Mouse (Mus musculus) adrenal gland, adult 8-10 months (tissue): ENCODE measurements at regions not wholly inside any gene's neighbourhood (a gene's known extent, or its start where the extent isn't known, plus 50 kb on each side); places are given as distances from the start of the nearest gene placed in this dataset.

Experiments
- DNase-seq: peaks from one replicate; pipeline ENCODE4 v3.0.0; 2022

- no peak for DNase-seq
Observed at GRCm38 (mm10) chr14:58492118-58492517, 421.8 kb downstream of the Fgf9 start.

- no peak for DNase-seq
Observed at GRCm38 (mm10) chr14:58488803-58489202, 418.5 kb downstream of the Fgf9 start.

DNA sequence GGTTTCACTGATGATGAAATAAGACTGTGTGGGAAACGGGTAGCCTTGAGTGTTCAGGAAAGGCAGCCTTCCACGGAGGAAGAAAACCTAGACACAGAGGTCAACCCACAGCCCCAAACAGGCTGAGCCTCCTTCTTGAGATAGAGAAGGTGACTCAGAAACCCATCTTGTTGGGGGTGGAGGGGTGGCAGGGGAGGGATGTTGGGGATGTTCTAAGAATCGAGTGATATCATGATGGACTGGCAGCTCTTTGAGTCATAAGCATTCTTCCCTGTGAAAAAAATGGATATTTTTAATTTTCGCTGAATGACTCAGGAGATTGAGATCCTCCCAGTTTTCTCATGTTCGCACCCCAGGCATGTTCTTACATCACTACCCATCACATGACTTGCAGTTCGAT lies 417.5 kb downstream of the Fgf9 start:
- DNase-seq = no peak

DNA sequence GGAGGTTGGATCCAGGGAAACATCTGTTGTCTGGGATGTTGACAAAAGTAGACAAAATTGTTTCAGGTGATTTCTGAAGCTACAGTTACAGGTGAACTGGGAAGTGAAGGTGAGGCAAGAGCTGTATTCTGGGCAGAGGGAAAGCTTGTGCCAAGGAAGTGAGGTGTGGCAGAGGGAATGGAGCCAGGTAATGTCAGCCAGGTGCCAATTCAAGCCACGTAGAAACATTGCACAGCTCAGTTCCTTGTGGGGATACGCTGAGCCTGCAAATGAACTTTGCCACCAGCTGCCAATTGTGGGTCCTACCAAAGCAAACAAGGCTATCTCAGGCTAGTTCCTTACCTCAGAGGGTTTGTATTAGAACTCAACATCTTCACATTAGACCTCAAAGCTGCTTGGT lies 410.1 kb downstream of the Fgf9 start:
- no peak for DNase-seq

DNA sequence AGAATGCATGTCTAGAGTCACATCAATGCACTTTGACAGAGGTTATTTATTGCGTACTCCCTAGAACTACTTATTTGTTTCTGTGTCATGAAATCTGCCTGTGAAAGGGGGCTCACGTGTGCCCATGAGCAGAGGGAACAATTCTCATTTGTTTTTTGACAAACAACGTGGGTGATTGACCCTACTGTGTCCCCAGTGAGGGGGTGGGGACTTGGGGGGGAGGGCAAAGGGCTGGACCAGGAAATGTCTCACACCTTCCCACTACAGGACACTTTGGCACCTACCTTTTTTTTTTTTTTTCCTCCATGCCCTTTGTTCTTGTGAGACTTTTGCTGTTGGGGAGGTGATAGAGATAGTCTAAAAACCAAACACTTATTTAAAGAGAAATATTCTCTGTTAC lies 400.3 kb downstream of the Fgf9 start:
- DNase-seq = no peak

DNA sequence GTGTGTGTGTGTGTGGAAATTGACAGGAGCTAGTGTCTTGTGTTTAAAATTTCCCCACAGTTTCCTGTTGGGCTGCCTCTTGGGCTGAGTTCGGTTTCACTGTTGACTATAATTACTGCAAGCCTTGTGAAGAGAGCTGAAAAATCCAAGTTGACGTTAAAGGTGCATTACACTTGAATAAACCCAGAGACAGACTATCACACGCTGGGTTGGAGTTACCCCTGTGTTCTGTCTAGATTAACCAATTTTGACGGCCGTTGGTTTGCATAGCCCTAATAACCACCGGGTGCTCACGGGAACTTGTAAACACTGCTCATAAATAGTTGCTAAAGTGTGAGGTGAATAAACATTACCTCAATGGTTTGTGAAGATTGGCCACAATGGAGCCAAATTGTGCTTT lies 398.1 kb downstream of the Fgf9 start:
- no peak for DNase-seq

GRCm38 (mm10) chr14:58467856-58468255 lies 397.5 kb downstream of the Fgf9 start:
- DNase-seq = no peak

- DNase-seq = no peak
Observed at GRCm38 (mm10) chr14:58446776-58447354, 376.5 kb downstream of the Fgf9 start.

DNA sequence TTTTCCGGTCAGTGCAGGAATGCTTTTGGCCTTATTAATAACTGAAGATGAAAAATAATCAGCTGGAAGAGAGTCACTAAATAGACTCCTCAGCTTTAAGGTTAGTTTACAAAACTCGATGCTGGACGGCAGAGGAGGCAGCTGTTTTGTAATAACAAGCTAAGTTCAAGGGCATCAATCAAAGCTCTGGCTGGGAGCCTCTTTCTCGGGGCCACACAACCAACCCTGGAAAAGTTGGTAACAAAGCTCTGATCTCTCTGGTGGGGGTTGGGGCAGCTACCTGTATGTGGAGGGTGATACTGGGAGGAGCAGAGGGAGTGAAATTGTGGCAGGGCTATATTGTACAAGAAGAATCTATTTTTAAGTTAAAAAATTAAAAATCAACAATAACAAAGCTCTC lies 374.1 kb downstream of the Fgf9 start:
- peak; percentile 62 for DNase-seq

DNA sequence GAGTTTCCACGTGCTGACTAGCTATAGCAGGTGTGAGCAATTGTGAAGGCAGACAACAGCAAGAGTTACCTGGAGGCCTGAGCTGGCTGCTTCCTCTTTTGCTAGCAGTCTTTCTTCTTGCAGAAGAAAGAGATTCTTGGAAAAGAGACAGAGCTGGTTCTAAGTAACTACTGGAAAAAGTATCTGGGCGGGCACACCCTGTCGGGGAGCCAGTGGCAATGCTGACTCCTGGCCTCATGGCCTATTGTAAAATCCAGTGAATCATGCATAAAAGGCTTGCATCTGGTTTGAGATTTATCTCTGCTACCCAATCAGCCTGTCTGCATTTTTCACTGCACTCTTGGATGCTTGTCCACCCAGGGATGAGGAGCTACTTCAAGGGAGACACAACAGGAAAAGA lies 372.2 kb downstream of the Fgf9 start:
- DNase-seq = peak; percentile 65

GRCm38 (mm10) chr14:58439963-58440362 lies 369.6 kb downstream of the Fgf9 start:
- no peak for DNase-seq

DNA sequence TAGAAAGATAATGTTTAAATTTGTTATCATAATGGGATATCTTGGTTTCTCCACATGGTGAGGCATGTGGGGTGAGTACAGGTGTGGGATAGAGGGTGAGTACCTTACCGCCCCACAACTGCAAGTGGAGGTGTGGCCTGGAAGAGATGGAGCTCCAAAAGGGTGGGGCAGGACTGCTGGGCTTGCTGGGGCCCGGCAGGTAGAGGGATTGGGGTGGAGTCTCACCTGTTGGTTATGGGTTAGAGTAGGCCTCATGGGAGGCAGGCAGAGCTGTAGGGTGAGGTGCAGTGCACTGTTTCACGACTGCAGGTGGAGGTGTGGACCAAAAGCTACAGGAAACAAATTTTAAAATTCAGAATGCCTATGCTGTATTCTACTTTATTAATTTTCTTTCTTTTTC lies 365.7 kb downstream of the Fgf9 start:
- no peak for DNase-seq

DNA sequence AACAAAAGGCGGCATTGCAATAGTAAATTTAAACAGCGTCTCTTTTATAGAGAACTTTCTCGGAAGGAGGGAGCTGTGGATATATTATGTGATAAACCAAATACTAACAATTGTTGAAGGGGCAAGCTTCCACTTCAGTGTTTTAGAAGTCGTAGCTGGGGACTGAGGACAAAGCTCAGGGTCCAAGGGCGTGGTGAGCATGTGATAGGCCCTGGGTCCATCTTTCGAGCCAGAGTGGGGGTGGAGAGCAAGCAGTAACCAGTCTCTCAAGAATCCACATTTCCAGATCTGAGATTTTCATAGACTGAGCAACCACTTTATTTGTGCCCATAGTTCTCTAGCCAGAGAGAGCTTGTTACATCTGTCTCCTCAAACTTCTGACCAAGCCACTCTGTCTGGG lies 356.1 kb downstream of the Fgf9 start:
- DNase-seq = no peak

DNA sequence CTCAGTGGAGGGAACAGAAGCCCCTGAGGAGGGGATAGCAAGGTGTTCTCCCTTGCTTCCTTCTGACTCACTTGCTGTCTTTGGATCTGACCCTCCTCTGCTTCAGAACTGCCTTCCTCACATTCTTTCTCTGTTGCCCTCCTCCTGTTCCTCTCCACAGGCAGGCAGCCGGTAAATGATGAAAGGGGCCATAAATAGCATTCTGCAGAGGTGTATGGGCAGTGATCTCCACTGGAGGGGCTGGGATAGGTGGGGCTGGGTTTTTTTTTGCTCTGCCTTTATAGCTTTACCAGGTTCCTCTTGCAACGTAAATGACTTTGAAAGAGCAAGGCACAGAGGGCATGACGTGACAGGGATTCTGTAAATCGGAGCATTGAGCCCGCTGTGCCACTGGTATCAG lies 351.6 kb downstream of the Fgf9 start:
- no peak for DNase-seq

DNA sequence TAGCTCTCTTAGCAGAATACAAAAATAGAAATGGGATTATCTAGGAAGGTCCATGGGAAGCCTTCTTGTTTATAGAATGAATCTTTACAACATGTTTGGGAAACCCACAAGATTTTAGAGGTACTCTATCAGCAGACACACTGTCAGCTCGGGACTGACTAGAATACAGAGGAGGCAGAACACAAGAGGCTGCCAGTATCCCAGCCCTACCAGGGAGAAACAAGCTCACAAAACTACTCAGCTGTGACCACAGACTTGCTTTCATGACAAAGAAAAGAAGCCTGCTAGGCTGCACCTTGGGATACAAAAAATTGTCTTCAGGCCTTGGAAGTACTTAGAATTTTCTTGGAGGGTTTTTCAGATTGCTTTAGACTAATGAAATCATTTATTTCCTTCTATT lies 347.2 kb downstream of the Fgf9 start:
- no peak for DNase-seq

GRCm38 (mm10) chr14:58392055-58392726 lies 321.8 kb downstream of the Fgf9 start:
- DNase-seq = no peak

- DNase-seq = no peak
Observed at GRCm38 (mm10) chr14:58390741-58391140, 320.4 kb downstream of the Fgf9 start.

DNA sequence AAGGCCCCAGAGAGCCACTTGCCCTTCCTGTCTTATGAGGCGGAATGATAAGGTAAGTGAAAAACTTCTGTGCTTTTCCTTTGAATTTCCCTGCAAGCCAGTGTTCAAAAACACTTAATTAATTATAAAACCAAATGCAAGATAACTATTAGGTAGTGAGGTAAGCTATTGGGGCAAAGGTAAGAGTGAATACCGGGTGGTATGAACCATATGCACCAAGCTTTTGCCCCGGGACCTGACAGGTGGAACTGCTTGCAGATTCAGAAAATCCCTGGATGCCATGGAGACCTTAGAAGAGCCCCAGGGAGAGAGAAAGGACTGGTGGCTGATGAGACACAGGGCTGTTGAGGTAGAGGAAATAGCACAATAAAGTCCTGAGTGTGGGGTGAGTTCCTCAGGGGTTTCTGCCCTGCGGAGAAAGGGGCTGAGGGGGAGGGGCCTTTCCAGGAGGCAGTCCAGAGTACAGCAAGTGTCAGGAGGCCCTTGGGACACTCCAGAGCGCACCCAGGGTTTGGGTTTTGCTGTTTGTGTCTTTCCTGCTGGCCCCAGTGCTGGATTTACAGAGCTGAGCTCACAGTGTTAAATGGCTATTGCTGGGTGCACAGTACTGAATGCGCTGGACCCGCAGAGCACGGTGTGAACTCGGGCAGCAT lies 317.1 kb downstream of the Fgf9 start:
- DNase-seq = no peak

DNA sequence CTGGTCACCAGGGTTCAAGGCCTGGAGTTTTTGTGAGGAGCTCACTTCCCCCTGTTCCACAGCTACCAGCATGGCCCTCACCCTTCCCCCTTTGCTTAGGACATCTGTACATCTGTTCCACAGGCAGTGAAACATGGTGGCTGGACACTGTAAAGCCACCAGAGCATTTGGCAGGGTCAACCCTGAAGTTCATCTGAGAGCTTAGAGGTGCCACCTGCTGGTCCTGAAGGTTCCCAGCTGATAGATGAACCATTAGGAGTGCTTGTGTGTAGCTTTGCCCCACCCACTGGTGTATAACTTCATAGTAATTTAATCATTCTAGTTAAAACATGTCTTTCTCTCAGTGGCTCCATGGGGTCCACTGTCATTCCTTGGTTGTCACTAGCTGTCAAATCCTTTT lies 304.7 kb downstream of the Fgf9 start:
- DNase-seq = peak; percentile 12

DNA sequence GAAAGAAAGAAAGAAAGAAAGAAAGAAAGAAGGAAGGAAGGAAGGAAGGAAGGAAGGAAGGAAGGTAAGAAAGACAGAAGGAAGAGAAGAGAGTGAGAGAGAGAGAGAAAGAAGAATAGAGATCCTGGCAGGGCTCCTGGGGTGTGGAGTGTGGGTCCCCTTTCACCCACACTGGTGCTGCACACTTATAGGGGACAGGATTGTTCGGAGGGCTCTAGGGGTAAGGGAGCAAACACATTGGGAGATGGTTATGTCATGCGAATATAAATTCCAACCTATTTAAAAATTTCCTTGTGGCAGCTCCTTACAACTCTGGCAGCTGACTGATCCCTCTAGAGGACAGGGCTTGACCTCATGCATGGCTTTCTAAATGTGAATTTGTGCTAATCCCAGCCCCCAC lies 286.5 kb downstream of the Fgf9 start:
- no peak for DNase-seq

- DNase-seq = no peak
Observed at GRCm38 (mm10) chr14:58352986-58353385, 282.6 kb downstream of the Fgf9 start.

GRCm38 (mm10) chr14:58336148-58336547 lies 265.8 kb downstream of the Fgf9 start:
- no peak for DNase-seq

DNA sequence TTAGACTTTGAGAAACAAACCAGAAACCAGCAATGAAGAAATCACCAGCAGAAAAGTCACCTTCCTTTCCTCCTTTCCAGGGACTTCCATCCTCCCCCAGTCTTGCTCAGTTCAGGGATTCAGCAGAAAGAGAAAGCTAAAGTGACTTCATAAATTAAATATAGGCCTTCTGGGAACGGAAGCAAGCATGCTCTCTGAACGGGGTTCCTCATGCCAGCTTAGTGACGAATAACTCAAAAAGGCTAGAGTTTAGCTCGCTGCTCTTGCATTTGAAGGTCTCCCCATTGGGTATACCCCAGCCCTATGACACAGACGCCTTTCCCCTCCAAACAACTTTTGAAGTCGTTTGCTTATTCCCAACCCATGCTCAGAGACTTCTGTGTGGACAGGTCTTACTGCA lies 252.8 kb downstream of the Fgf9 start:
- DNase-seq = no peak

DNA sequence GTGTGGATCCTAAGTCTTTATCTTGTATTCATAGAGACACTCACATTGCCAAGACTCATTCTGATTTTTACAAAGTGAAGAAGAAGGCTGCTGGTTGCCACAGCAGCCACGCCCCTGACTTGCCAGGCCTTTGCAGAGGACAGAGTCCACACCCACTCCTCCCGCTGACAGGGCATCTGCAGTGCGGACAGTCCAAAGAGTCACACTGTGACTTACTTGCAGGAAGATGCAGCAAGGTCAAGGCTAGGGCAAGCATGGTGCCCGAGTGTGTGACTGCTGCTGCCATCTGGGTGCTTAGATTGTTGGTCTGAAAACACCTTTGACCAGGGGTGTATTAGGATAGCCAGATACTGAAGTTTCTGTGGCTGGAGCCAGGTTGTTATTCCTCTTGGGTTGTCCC lies 252.1 kb downstream of the Fgf9 start:
- no peak for DNase-seq
